Mouse (Mus musculus): ENCODE data around the gene Med12l.

DNA sequence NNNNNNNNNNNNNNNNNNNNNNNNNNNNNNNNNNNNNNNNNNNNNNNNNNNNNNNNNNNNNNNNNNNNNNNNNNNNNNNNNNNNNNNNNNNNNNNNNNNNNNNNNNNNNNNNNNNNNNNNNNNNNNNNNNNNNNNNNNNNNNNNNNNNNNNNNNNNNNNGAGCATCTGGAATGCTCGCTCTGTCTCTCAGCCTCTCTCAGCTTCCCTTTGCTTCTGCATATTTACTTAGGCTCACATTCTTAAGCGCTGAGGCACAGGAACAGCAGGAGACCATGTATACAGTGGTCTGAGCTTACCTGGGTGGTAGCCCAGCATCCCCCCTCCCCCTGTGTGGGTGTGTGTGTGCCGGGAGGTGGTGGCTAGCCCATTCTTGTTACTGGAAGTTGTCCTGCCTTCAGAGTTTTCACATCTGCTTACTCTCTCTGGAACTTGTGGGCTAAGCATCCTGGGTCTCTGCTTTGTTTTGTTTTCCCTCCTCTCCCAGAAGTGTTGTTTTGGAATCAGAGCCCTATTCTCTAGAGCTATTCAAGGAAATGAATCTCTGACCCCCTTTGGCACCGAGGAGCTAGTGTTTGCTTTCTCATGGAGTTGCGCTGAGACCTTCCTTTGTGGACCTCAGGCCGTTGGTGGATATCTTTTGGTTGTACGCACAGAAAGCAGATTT, 115.6 kb downstream of the Med12l start:
- TF ChIP-seq ZNF384 (IDR thresholded peaks at IDR 0.05; ENCODE audit: low read depth, low read length) (no peak), HCFC1 (IDR thresholded peaks at IDR 0.05; ENCODE audit: borderline replicate concordance, insufficient read depth, low read length) (no peak)

Data from ES-E14 (cell line).